Mouse (Mus musculus) left cerebral cortex, adult 2 months (tissue): ENCODE measurements at regions not wholly inside any gene's neighbourhood (a gene's known extent, or its start where the extent isn't known, plus 50 kb on each side); places are given as distances from the start of the nearest gene placed in this dataset.

Experiments
- DNase-seq, 2 experiments: peaks; one replicate each; pipeline ENCODE4 v3.0.0; 2021 to 2022; ENCODE audit warnings: low spot score in 2 of 2, mixed read lengths in 1 of 2; ENCODE audit errors: extremely low spot score in 1 of 2
- H3K27ac ChIP-seq: fragments of 200-600 bp; 2 replicates; pipeline ENCODE4 v1.8.1; 2022
- H3K4me3 ChIP-seq: fragments of 200-600 bp; 2 replicates; pipeline ENCODE4 v1.8.1; 2022
- CTCF ChIP-seq: fragments of 200-600 bp; IDR thresholded peaks from 2 replicates; pipeline ENCODE4 v1.8.1; 2022; ENCODE audit warnings: antibody characterized with exemption, mild to moderate bottlenecking, moderate library complexity
- intact Hi-C: fragments of 180-260 bp; cut with DNase I; formaldehyde crosslinking; loops from one replicate; pipeline ENCODE4 v1.15.1; 2025

- no peak for TF ChIP-seq CTCF
- intact Hi-C loops: loop anchor here (5.0 kb wide), 3 partner anchors 35 to 125 kb away; no protein-coding TSS in a partner anchor
- peak; percentile 50 to 57 for DNase-seq
- Histone ChIP-seq H3K27ac (peak overlapping the region; percentile 85), H3K4me3 (peak overlapping the region; percentile 87)
These were observed 83.3 kb upstream of the Arhgap32 start for GRCm38 (mm10) chr9:32032521-32033185.

GRCm38 (mm10) chr9:32033937-32034336 is 82.0 kb upstream of the Arhgap32 start:
- intact Hi-C loops: loop anchor here (5.0 kb wide), 3 partner anchors 33 to 123 kb away; no protein-coding TSS in a partner anchor
- peak overlapping the region; percentile 87 for H3K4me3 ChIP-seq
- DNase-seq: no peak
- no peak for TF ChIP-seq CTCF
- H3K27ac ChIP-seq: peak overlapping the region; percentile 56; the same call in 1 of the 2 replicates

GRCm38 (mm10) chr9:32039999-32040398 is 75.9 kb upstream of the Arhgap32 start:
- no peak for DNase-seq
- H3K4me3 ChIP-seq: no peak overlapping the region
- H3K27ac ChIP-seq: no peak overlapping the region
- no peak for TF ChIP-seq CTCF
- intact Hi-C loops: no loop called here

- no peak for TF ChIP-seq CTCF
- no peak for DNase-seq
- Histone ChIP-seq H3K4me3 (no peak overlapping the region), H3K27ac (no peak overlapping the region)
- intact Hi-C loops: no loop called here
These were observed 72.6 kb upstream of the Arhgap32 start for GRCm38 (mm10) chr9:32043344-32043743.

- intact Hi-C loops: no loop called here
- Histone ChIP-seq H3K27ac (no peak overlapping the region), H3K4me3 (no peak overlapping the region)
- no peak for TF ChIP-seq CTCF
- DNase-seq: no peak
These were observed 69.1 kb upstream of the Arhgap32 start for GRCm38 (mm10) chr9:32046791-32047190.

GRCm38 (mm10) chr9:32048941-32049340 is 67.0 kb upstream of the Arhgap32 start:
- DNase-seq: no peak
- intact Hi-C loops: no loop called here
- Histone ChIP-seq H3K4me3 (no peak overlapping the region), H3K27ac (no peak overlapping the region)
- no peak for TF ChIP-seq CTCF

GRCm38 (mm10) chr9:32049546-32049945 is 66.4 kb upstream of the Arhgap32 start:
- no peak for TF ChIP-seq CTCF
- DNase-seq: no peak
- H3K27ac ChIP-seq: no peak overlapping the region
- intact Hi-C loops: no loop called here
- H3K4me3 ChIP-seq: no peak overlapping the region

GRCm38 (mm10) chr9:32053886-32054615 is 61.9 kb upstream of the Arhgap32 start:
- Histone ChIP-seq H3K4me3 (no peak overlapping the region), H3K27ac (peak overlapping the region; percentile 4; the same call in 1 of the 2 replicates)
- TF ChIP-seq CTCF: no peak
- DNase-seq: no peak
- intact Hi-C loops: no loop called here

GRCm38 (mm10) chr9:32057427-32058115 is 58.4 kb upstream of the Arhgap32 start:
- H3K4me3 ChIP-seq: no peak overlapping the region
- H3K27ac ChIP-seq: no peak overlapping the region
- no peak for DNase-seq
- TF ChIP-seq CTCF: no peak
- intact Hi-C loops: no loop called here

GRCm38 (mm10) chr9:32062740-32063139 is 53.2 kb upstream of the Arhgap32 start:
- no peak for DNase-seq
- no peak overlapping the region for H3K27ac ChIP-seq
- H3K4me3 ChIP-seq: no peak overlapping the region
- no peak for TF ChIP-seq CTCF
- intact Hi-C loops: no loop called here

- Histone ChIP-seq H3K27ac (peak overlapping the region; percentile 19; the same call in 1 of the 2 replicates), H3K4me3 (no peak overlapping the region)
- TF ChIP-seq CTCF: no peak
- intact Hi-C loops: no loop called here
- no peak for DNase-seq
These were observed 52.4 kb upstream of the Arhgap32 start for GRCm38 (mm10) chr9:32063541-32063940.

- intact Hi-C loops: no loop called here
- no peak for DNase-seq
- TF ChIP-seq CTCF: no peak
- Histone ChIP-seq H3K4me3 (no peak overlapping the region), H3K27ac (peak overlapping the region; percentile 19; the same call in 1 of the 2 replicates)
These were observed 51.9 kb upstream of the Arhgap32 start for GRCm38 (mm10) chr9:32064007-32064550.
